Mouse (Mus musculus): ENCODE results near the gene Fam193b.
"Not testable (repeated sequence)": the region's sequence is repeated elsewhere in the genome, so short reads cannot be mapped to it uniquely, and the experiment has no call there.

Fam193b gene

DNA sequence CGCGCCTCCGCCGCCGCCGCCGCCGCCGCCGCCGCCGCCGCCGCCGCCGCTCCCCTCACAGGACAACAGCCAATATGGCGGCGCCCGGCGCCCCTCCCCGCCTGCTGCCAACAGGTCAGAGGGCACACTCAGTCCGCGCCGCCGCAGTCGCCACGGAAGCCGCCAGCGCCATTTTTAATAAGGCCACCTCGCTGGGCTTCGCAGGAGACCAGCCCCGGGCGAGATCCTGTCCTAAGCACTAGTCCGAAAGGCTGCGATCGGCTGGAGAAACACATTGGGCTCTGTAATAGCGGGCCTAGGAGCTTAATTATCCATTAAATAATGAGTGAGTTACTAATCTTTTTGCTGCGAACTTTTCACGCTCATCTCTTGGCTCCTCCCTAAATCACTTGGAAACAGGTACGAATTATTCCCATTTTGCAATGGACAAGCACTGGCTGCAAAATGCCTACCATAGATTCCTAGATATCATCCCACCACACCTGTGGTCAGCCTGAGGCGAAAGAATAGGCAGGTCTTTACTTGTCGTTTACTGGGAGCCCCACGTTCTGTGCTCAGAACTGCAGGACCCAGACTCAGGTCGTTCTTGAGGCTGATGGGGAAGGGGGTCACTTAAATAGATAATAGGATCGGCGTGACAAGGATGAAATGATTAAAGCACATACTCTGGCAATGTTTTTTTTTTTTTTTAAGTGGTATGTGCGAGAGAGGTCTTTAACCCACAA is at the start of gene Fam193b:
Gene Fam193b, minus strand, starts transcription at position 94 of the 725 bp plus-strand sequence.
- peak; percentile 96 for DNase-seq

DNA sequence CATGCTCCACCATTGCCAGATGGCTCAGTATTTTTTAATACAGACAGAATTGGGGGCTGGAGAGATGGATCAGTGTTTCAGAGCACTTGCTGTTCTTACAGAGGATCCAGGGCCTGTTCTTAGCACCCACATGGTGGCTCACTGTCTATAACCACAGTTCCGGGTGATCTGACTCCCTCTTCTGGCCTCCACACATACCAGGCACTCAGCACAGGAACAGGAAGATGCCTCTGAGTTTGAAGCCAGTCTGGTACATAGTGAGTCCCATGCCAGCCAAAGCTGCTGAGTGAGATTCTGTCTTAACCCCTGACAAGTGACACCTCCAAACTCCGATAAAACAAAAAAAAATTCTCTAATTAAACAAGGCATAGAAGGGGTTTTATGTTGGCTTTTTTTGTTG is 49.4 kb upstream of the Fam193b start:
- no peak for DNase-seq

GRCm38 (mm10) chr13:55619328-55619727 is 48.4 kb upstream of the Fam193b start:
- no peak for DNase-seq

DNA sequence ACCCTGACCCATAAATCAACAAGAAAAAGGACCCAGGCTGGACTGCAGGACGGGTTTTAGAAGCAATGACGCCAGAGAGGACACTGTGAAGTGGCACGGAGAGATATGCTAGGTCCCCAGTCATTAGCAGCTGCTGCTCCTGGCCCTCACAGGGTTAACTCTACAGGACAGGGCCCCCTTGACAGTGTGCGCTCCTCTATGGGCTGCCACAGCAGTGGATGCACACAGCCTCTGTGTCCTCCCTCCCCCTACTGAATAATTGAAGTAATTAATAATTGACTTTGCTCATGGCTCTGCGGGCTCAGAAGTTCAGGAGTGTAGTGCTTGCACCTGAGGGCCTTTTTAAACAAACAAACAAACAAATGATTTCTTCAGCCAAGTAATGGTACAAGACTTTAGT is 42.6 kb upstream of the Fam193b start:
- no peak for DNase-seq

DNA sequence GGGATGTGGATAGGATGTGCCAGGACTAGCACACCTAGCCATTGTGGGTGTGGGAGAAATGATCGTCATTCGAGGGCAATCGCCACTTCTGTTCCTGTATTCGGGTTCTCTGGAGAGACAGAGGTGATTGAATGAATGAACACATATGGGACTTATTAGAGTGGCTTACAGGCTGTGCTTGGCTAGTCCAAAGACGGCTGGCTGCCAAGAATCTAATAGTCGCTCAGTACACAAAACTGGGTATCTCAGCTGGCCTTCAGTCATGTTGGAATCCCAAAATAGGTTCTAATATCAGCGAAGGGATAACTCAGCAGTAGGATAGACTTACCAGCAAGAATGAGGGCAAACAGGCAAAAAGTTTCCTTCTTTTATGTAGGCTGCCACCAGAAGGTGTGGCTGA is 41.1 kb upstream of the Fam193b start:
- no peak for DNase-seq

GRCm38 (mm10) chr13:55607624-55608006 is 36.7 kb upstream of the Fam193b start:
- no peak for DNase-seq

GRCm38 (mm10) chr13:55606899-55607623 is 36.1 kb upstream of the Fam193b start:
- no peak for DNase-seq

DNA sequence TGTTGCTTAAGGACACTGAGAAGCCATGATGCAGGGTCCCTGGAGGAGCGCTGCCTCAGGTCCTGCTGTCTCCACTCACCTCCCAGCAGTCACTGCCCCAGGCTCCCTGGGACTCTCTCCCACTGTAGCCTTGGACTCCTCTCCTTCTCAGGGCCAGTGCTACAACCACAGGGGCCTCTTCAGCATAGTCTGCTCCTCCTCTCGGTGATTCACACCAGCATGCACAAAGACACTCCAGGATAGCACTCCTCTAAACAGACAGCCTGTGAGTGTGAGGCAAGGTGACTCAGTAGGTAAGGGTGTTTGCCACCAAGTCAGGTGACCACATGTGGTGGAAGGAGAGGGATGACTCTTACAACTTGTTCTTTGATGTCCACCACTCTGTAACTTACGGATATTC is 33.7 kb upstream of the Fam193b start:
- no peak for DNase-seq

DNA sequence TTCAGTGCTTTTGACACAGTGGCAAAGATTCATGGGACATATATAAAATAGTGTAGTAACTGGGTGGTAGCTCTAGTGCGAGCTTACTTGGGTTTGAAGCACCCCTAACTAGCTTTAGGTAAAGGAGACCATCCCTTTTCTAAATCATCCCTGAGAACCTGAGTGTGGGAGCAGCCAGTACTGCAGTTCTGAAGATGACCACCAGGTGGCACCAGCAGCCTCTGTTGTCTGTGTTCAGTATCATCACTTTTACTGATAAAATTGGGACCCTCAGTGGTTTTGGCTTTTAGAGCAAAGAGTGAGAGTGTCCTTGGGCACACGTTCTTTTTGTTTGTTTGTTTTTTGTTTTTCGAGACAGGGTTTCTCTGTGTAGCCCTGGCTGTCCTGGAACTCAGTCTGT is 30.7 kb upstream of the Fam193b start:
- DNase-seq, result peak; percentile 84

GRCm38 (mm10) chr13:55600657-55601056 is 29.7 kb upstream of the Fam193b start:
- DNase-seq, result peak; percentile 20

GRCm38 (mm10) chr13:55599566-55600540 is 28.9 kb upstream of the Fam193b start, which contains the start of gene B4galt7:
TSS of gene B4galt7 (plus strand) at chr13:55599896.
- DNase-seq, result peak; percentile 91

DNA sequence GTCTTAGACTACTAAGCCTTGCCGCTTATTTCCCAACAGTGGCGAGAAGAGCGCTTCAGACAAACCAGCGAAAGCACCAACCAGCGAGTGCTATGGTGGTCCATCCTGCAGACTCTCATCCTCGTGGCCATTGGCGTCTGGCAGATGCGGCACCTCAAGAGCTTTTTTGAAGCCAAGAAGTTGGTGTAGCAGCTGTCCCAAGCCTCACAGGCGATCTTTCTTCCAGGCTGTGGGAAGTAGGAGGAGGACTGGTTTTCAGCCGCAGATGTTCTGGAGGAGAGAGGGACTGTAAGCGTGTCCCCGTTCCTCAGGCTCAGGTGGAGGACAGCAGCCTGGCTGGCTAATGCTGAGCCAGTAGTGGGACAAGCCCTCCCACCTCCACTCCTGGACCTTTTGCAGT is 25.9 kb upstream of the Fam193b start:
- DNase-seq, result no peak

GRCm38 (mm10) chr13:55595375-55595774 is 24.5 kb upstream of the Fam193b start:
- no peak for DNase-seq

GRCm38 (mm10) chr13:55593254-55593747 is 22.4 kb upstream of the Fam193b start:
- no peak for DNase-seq

GRCm38 (mm10) chr13:55592512-55593253 is 21.8 kb upstream of the Fam193b start:
- DNase-seq, result peak; percentile 98

DNA sequence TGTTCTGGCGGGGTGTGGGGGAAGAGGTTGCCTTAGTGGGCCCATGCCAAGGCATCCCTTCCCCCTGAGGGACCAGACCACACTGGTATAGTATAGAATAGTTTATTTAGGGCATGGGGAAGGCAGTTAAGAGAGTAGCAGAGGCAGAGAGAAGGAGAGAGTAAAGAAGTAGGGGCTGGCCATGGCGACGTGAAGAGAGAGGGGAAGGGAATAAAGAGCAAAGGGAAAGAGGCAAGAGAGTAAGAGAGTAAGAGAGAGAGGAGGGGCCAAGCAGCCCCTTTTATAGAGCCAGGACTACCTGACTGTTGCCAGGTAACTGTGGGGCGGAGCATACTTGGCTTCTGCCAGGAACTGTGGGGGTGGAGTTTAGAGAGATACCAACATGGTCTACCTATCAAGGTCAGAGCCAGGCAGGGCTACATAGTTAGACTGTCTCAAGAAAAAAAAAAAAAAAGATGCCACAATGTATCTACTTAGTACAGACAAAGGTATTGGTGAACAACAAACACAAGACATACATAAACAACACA is 21.1 kb upstream of the Fam193b start:
- DNase-seq, result peak; percentile 27

- no peak for DNase-seq
Measured at GRCm38 (mm10) chr13:55578086-55578485, 7.2 kb upstream of the Fam193b start.

- not testable (repeated sequence) for DNase-seq
Measured at GRCm38 (mm10) chr13:55576872-55577271, 6.0 kb upstream of the Fam193b start.

DNA sequence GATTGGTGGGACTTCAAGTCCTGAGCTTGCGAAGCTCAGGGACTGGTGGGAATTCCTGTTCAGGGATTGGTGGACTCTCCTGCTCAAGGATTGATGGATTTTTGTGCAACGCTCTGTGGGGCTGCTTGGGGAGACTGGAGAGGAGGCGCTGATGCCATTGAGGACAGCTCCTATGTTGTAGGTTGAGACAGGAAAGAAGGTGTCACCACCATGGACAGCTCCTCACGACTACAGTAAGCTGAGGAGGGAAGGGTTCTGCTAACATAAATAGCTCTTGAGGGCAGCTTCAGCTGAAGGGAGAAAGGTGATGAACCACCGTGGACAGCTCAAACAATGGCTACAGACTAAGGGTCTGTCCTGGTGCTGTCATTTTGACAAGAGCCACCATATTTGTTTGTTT is 5.0 kb upstream of the Fam193b start:
- no peak for DNase-seq

- no peak for DNase-seq
Measured at GRCm38 (mm10) chr13:55574321-55574720, 3.4 kb upstream of the Fam193b start.

DNA sequence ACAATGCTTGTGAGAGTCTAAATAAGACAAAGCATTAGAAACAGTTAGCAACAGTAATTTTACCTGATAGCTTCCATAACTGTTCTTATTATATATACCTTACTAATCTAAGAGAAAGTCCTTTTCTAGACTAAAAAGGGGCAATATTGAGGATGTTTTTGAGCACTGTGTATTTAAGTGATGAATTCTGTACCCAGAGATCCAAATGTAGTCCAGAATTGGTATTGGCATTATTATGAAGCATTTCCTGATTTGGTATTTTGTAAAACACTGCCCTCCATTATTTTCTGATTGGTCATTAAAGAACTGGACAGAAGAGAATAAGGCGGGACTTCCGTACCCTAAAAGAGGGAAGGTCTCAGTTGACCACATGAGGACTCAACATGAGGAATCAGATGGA is 2.5 kb upstream of the Fam193b start, which contains the start of gene Tmed9:
Gene Tmed9, plus strand, starts transcription at position 301 of the 400 bp plus-strand sequence.
- DNase-seq, result no peak

- DNase-seq, result no peak
Measured at GRCm38 (mm10) chr13:55571977-55572376, 1.1 kb upstream of the Fam193b start.
